Mouse (Mus musculus): ENCODE measurements around the gene Gm49355. TPM values are rescaled to one million over a fixed set of nuclear protein-coding genes. Genes with fewer than 3 reads are reported as not detected.

Gene Gm49355
- polyA plus RNA-seq, 1 experiment: not detected

DNA sequence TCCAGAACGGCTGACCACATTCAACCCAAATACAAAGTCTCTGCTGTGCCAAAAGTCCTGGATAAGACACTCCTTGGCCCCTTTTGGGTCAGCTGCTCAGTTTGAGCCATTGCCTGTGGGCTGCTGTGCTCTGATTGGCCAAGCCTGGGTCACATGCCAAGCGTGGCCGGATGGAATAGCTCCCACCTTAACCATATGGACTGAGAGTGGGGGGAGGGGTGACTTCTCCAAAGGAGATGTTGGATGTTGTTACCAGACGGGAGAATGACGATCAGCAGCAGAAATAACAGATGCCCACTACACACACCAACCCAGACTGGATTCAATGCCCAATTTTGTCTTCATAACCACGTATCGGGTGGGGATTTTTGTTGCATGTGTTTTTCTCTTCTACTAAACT, 51.1 kb downstream of the Gm49355 start:
- Histone ChIP-seq H3K36me3 (ENCODE audit: control insufficient read depth, insufficient read depth) (no peaks in the 10 kb centered on the region), H3ac (ENCODE audit: control insufficient read depth, insufficient read length, low read depth) (no peak overlapping the region), H3K4me3 (ENCODE audit: insufficient read depth, poor library complexity, severe bottlenecking) (no peak overlapping the region), H3K27me3 (ENCODE audit: control insufficient read depth, insufficient read depth, insufficient read length) (peaks cover 22% of the 10 kb centered on the region), H3K79me2 (ENCODE audit: control insufficient read depth, insufficient read depth) (no peaks in the 10 kb centered on the region), H3K79me3 (ENCODE audit: low read depth) (no peaks in the 10 kb centered on the region)
- TF ChIP-seq CEBPB (IDR thresholded peaks at IDR 0.05; ENCODE audit: low read depth): no peak
- no peak for TF ChIP-seq FOSL1 (IDR thresholded peaks at IDR 0.05; ENCODE audit: insufficient read depth, low read length, poor library complexity, severe bottlenecking)
- no peak for TF ChIP-seq MYOD1 (IDR thresholded peaks at IDR 0.05; ENCODE audit: control insufficient read depth, insufficient read length, low read depth)
- TF ChIP-seq CTCF (IDR thresholded peaks at IDR 0.05; ENCODE audit: control insufficient read depth, insufficient read depth, insufficient read length): no peak
- TF ChIP-seq USF1 (IDR thresholded peaks at IDR 0.05; ENCODE audit: low read depth): no peak

DNA sequence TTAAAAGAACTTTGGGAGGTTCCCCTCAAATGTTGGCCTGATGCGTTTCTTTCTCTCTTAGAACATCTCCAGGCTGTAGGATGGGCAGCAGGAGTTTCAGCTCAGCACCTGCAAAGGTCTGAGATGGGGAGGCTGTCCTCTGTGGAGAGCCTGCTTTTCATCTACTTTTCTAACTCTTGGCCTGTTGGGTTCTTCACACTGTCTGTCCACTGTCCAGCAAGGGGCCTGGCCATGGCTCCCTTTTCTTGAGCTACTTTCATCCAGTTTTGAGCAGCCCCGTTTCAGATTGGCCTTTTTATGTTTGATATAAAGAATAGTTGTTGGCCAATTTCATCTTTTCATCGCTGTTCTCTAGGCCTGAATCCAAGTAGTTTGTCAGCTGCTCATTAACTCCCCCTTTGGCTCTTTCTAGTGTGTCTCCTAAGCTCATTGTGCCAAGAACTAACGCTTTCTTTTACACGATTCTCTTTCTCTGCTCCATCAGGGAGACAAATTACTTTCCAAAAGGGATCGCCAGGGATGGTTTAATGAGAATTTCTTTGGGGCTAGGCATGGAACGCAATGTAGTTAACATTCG, 53.7 kb downstream of the Gm49355 start:
- Histone ChIP-seq H3K27me3 (ENCODE audit: control insufficient read depth, insufficient read depth, insufficient read length) (peaks cover 44% of the 10 kb centered on the region), H3K36me3 (ENCODE audit: control insufficient read depth, insufficient read depth) (no peaks in the 10 kb centered on the region)

DNA sequence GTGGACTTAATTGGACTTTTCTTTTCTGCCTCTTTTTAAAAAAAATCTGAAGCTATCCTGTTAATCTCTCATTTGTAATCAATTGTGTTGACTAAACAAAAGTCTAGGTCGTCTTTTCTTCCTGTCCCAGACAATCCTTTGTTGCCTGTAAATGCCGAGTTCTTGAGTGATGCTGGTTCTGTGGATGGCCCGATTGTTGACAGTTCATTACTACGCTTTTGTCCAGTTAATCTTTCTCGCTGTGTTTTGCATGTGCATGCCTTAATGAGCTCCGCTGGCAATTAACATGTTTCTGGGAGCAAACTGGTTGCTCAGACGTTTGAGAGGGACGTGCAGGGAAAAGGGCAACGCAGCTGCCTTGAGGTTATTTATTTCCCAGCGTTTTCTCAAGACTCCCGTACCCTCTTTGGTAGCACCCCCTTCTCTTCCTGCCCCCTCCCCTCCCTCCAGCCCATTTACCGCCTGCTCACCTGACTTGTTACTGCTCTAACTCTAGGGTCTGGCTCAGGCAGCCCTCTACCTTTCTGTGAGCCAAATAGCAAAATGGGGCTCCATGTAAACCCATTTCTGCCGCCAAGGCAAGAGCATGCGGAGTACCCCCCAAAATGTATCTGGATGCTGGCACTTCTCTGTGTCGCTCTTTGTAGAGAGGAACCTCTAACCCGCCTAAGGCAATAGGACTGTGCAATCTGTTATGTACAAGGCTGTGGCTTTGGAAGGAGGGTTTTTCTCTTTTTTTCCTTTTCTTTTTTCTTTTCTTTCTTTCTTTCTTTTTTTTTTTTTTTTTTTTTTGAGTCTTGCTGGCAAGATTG, 54.4 kb downstream of the Gm49355 start:
- no peak for TF ChIP-seq MYOD1 (IDR thresholded peaks at IDR 0.05; ENCODE audit: control insufficient read depth, insufficient read length, low read depth)
- no peak for TF ChIP-seq FOSL1 (IDR thresholded peaks at IDR 0.05; ENCODE audit: insufficient read depth, low read length, poor library complexity, severe bottlenecking)
- no peak for TF ChIP-seq CEBPB (IDR thresholded peaks at IDR 0.05; ENCODE audit: low read depth)
- no peak for TF ChIP-seq MAX (IDR thresholded peaks at IDR 0.05)
- TF ChIP-seq CTCF (IDR thresholded peaks at IDR 0.05; ENCODE audit: control insufficient read depth, insufficient read depth, insufficient read length): no peak
- no peak for TF ChIP-seq USF1 (IDR thresholded peaks at IDR 0.05; ENCODE audit: low read depth)
- TF ChIP-seq MYOG (IDR thresholded peaks at IDR 0.05; ENCODE audit: control insufficient read depth, extremely low read depth, insufficient read length): no peak
- Histone ChIP-seq H3K36me3 (ENCODE audit: control insufficient read depth, insufficient read depth) (no peaks in the 10 kb centered on the region), H3K79me3 (ENCODE audit: low read depth) (no peaks in the 10 kb centered on the region), H3K79me2 (ENCODE audit: control insufficient read depth, insufficient read depth) (no peaks in the 10 kb centered on the region), H3K27me3 (ENCODE audit: control insufficient read depth, insufficient read depth, insufficient read length) (peaks cover 49% of the 10 kb centered on the region), H3K4me3 (ENCODE audit: insufficient read depth, poor library complexity, severe bottlenecking) (no peak overlapping the region), H3ac (ENCODE audit: control insufficient read depth, insufficient read length, low read depth) (no peak overlapping the region)

More for the DNA sequence above, 53.7 kb downstream of the Gm49355 start:
- no peaks in the 10 kb centered on the region for H3K79me3 ChIP-seq (ENCODE audit: low read depth)
- no peak overlapping the region for H3K4me3 ChIP-seq (ENCODE audit: insufficient read depth, poor library complexity, severe bottlenecking)
- no peak for TF ChIP-seq MAX (IDR thresholded peaks at IDR 0.05)
- no peak for TF ChIP-seq CEBPB (IDR thresholded peaks at IDR 0.05; ENCODE audit: low read depth)
- TF ChIP-seq MYOG (IDR thresholded peaks at IDR 0.05; ENCODE audit: control insufficient read depth, extremely low read depth, insufficient read length): no peak
- no peak for TF ChIP-seq FOSL1 (IDR thresholded peaks at IDR 0.05; ENCODE audit: insufficient read depth, low read length, poor library complexity, severe bottlenecking)
- TF ChIP-seq MYOD1 (IDR thresholded peaks at IDR 0.05; ENCODE audit: control insufficient read depth, insufficient read length, low read depth): no peak
- TF ChIP-seq USF1 (IDR thresholded peaks at IDR 0.05; ENCODE audit: low read depth): no peak
- no peak for TF ChIP-seq CTCF (IDR thresholded peaks at IDR 0.05; ENCODE audit: control insufficient read depth, insufficient read depth, insufficient read length)
- H3K79me2 ChIP-seq (ENCODE audit: control insufficient read depth, insufficient read depth): no peaks in the 10 kb centered on the region
- no peak overlapping the region for H3ac ChIP-seq (ENCODE audit: control insufficient read depth, insufficient read length, low read depth)

DNA sequence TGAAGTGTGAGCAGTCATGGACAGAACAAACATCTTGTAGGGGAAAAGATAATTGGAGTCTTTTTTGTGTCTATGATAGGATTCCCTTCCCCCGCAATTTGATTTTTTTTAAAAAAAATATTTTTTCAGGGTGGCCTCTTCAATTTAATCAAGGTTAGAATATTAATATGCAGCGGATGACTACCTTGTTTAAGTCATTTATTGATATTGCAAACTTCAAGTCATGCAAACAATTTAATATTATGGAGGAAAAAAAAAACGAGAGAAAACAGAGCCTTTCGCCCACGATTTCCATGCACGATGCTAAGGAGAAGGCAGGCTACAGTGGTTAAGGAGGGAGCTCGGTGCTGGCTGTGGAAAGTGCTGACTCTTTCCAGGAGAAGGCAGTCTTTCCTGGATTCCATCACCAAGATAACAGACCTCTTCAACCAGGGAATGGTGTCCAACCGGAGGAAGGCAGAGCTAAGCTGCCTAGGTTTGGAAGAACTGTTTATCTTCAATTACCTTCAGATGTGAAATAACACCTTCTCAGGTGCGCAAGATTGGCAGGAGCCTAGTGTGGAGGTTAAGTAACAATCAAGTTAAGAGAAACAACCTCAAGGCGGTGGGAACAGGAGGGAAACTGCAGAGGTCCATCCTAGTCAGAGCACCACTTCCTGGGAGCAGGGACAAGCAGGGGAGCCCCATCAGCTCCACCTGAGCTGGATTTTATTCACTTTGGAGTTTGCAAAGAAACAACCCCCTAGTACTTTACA, 55.2 kb downstream of the Gm49355 start:
- H3K79me2 ChIP-seq (ENCODE audit: control insufficient read depth, insufficient read depth): no peaks in the 10 kb centered on the region
- no peaks in the 10 kb centered on the region for H3K79me3 ChIP-seq (ENCODE audit: low read depth)
- H3ac ChIP-seq (ENCODE audit: control insufficient read depth, insufficient read length, low read depth): no peak overlapping the region
- H3K4me3 ChIP-seq (ENCODE audit: insufficient read depth, poor library complexity, severe bottlenecking): no peak overlapping the region
- TF ChIP-seq MAX (IDR thresholded peaks at IDR 0.05) (no peak), MYOG (IDR thresholded peaks at IDR 0.05; ENCODE audit: control insufficient read depth, extremely low read depth, insufficient read length) (no peak), FOSL1 (IDR thresholded peaks at IDR 0.05; ENCODE audit: insufficient read depth, low read length, poor library complexity, severe bottlenecking) (no peak), CEBPB (IDR thresholded peaks at IDR 0.05; ENCODE audit: low read depth) (no peak), MYOD1 (IDR thresholded peaks at IDR 0.05; ENCODE audit: control insufficient read depth, insufficient read length, low read depth) (no peak), USF1 (IDR thresholded peaks at IDR 0.05; ENCODE audit: low read depth) (no peak), CTCF (IDR thresholded peaks at IDR 0.05; ENCODE audit: control insufficient read depth, insufficient read depth, insufficient read length) (no peak)
- H3K36me3 ChIP-seq (ENCODE audit: control insufficient read depth, insufficient read depth): no peaks in the 10 kb centered on the region
- peaks cover 57% of the 10 kb centered on the region for H3K27me3 ChIP-seq (ENCODE audit: control insufficient read depth, insufficient read depth, insufficient read length)

DNA sequence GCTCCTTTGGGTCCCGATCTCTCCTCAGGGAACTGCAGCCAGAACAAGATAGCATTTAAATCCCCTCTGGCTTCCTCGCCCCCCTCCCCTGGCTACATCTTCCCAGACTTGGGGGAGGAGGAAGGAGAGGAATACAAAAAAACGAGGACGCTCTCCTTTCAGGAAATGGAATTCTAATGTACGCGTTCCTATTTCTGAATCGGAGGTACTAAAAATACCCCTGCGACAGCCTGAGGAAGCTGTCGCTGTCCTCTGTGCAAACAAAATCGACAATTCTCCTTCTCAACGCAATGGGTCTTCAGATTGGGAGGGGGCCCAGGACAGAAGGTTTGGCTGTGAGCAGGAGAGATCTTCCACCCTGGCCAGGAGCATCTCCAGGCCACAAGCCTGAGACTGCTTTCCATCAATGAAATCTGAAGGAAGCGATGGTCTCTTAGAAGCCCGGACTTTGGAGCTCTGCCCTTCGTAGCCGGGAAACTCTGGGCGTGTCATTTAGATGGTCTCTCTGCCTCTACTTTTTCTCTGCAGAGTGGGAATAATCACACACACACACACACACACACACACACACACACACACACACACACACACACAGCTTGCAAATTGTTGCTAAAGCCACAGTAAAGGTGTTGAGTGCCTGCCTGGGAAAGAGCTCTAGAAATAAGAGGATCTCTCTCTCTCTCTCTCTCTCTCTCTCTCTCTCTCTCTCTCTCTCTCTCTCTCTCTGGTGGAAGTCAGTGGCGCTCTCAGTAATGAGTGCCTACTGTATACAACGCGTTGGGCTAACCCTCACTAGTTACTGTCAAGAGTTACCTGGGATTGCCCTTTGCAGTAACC, 56.7 kb downstream of the Gm49355 start:
- Histone ChIP-seq H3K4me3 (ENCODE audit: insufficient read depth, poor library complexity, severe bottlenecking) (no peak overlapping the region), H3K36me3 (ENCODE audit: control insufficient read depth, insufficient read depth) (no peaks in the 10 kb centered on the region), H3K79me2 (ENCODE audit: control insufficient read depth, insufficient read depth) (no peaks in the 10 kb centered on the region), H3K27me3 (ENCODE audit: control insufficient read depth, insufficient read depth, insufficient read length) (peaks cover 71% of the 10 kb centered on the region), H3ac (ENCODE audit: control insufficient read depth, insufficient read length, low read depth) (no peak overlapping the region), H3K79me3 (ENCODE audit: low read depth) (no peaks in the 10 kb centered on the region)
- no peak for TF ChIP-seq MYOG (IDR thresholded peaks at IDR 0.05; ENCODE audit: control insufficient read depth, extremely low read depth, insufficient read length)
- no peak for TF ChIP-seq MAX (IDR thresholded peaks at IDR 0.05)
- TF ChIP-seq CTCF (IDR thresholded peaks at IDR 0.05; ENCODE audit: control insufficient read depth, insufficient read depth, insufficient read length): no peak
- TF ChIP-seq CEBPB (IDR thresholded peaks at IDR 0.05; ENCODE audit: low read depth): no peak
- no peak for TF ChIP-seq MYOD1 (IDR thresholded peaks at IDR 0.05; ENCODE audit: control insufficient read depth, insufficient read length, low read depth)
- no peak for TF ChIP-seq USF1 (IDR thresholded peaks at IDR 0.05; ENCODE audit: low read depth)
- no peak for TF ChIP-seq FOSL1 (IDR thresholded peaks at IDR 0.05; ENCODE audit: insufficient read depth, low read length, poor library complexity, severe bottlenecking)

Measured in C2C12 (cell line).